ENCODE assay signal across 18 mouse cellular contexts in the genomic region with DNA sequence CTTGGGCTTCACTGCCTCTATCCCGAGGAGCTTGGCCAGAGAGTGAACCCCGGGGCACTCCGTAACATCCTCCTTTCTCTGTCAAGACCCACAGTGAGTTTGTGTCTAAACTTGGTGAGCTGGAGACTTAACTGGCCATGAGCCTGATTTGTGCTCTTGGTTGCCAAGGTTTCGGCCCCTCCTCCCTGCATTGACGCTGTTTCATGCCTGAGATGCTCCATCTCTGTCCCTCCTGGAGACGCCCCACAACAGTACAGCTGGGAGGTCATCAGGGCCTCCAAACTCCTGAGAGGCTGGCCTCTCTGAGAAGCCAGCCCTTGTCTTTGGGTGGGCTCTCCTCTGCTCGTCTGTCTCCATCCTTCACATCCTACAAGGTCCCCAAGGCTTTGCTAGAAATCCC. TPM values are rescaled to one million over a fixed set of nuclear protein-coding genes. Genes with fewer than 3 reads are reported as not detected.
DNase-seq lines count a peak whose midpoint lies in the region; ATAC-seq and TF ChIP-seq lines count a peak whose summit lies in the region.
"Had no signal": no experiment of that assay in that cellular context is flagged by ENCODE, and none has a peak within 500 bp of the region (broad histone marks: within the 10 kb centered on the region; RNA-seq: fewer than 3 reads in every experiment).

No protein-coding gene starts in this region.

- peak; percentile 27 for DNase-seq in adrenal gland, postnatal 14 days
- no peak for DNase-seq in adrenal gland, postnatal 36 days
- peak; percentile 72 for DNase-seq in hindbrain, embryonic 11.5 days (ENCODE audit: low spot score)
- peak; percentile 53 for DNase-seq in neural tube, embryonic 10.5 days (ENCODE audit: extremely low spot score, low spot score)
- DNase-seq in thymus, postnatal 4 days, result no peak
- DNase-seq in frontal cortex, postnatal 10 days (ENCODE audit: low spot score in 2 of 2), result no peak
- DNase-seq in cerebellum, adult 11-12 months, result no peak
- DNase-seq: adrenal gland, adult 2 months; cerebellum, postnatal 25 days; right cerebral cortex, postnatal 14 days; thymus, adult 18-20 months had no signal

- H3K4me1 ChIP-seq in E14TG2a.4 (replicated peaks; ENCODE audit: low read depth, low read length), result peaks cover 85% of the 10 kb centered on the region
- H3K4me1 ChIP-seq in hindbrain, embryonic 11.5 days (replicated peaks; ENCODE audit: control insufficient read depth, insufficient read depth, low read length), result peaks cover 14% of the 10 kb centered on the region

- no peak overlapping the region for H3K27ac ChIP-seq in hindbrain, embryonic 11.5 days (ENCODE audit: low read depth, low read length)
- H3K27ac ChIP-seq: kidney, embryonic 15.5 days; midbrain, embryonic 12.5 days had no signal

- peaks cover 14% of the 10 kb centered on the region for H3K36me3 ChIP-seq in E14TG2a.4 (ENCODE audit: insufficient read depth, low read length)
- no peaks in the 10 kb centered on the region for H3K36me3 ChIP-seq in hindbrain, embryonic 11.5 days (ENCODE audit: control insufficient read depth, insufficient read depth, low read length)

- no peak overlapping the region for H3K4me2 ChIP-seq in hindbrain, embryonic 11.5 days (replicated peaks; ENCODE audit: low read depth, low read length)
- H3K4me2 ChIP-seq: kidney, embryonic 15.5 days; liver, embryonic 11.5 days; midbrain, embryonic 12.5 days had no signal

- WGBS in hindbrain, embryonic 11.5 days, result 26% methylated on average over 7 of the region's 7 CpGs

- H3K9me3 ChIP-seq in E14TG2a.4 (ENCODE audit: low read length), result no peaks in the 10 kb centered on the region
- no peaks in the 10 kb centered on the region for H3K9me3 ChIP-seq in hindbrain, embryonic 11.5 days (ENCODE audit: control insufficient read depth, low read length)
- H3K9me3 ChIP-seq: kidney, embryonic 15.5 days; midbrain, embryonic 12.5 days had no signal

- no peak overlapping the region for H3K9ac ChIP-seq in hindbrain, embryonic 11.5 days (ENCODE audit: low read depth, low read length)
- H3K9ac ChIP-seq: kidney, embryonic 15.5 days; midbrain, embryonic 12.5 days had no signal

- 0 out of 2 replicates have a peak overlapping the region, but pooled peaks have one; percentile 4 for H3K4me3 ChIP-seq in E14TG2a.4 (replicated peaks; ENCODE audit: low read length)
- H3K4me3 ChIP-seq in hindbrain, embryonic 11.5 days (ENCODE audit: low read depth, low read length), result no peak overlapping the region
- H3K4me3 ChIP-seq: kidney, embryonic 15.5 days; midbrain, embryonic 12.5 days had no signal

- TF ChIP-seq CTCF in E14TG2a.4 (conservative IDR thresholded peaks at IDR 0.05; ENCODE audit: low read length), result no peak

- H3K27me3 ChIP-seq in E14TG2a.4 (ENCODE audit: insufficient read depth, low read length), result peaks cover 6% of the 10 kb centered on the region; the same call in 1 of the 2 replicates
- no peaks in the 10 kb centered on the region for H3K27me3 ChIP-seq in hindbrain, embryonic 11.5 days (ENCODE audit: control insufficient read depth, insufficient read depth, low read length)

- ATAC-seq in hindbrain, embryonic 11.5 days (ENCODE audit: low FRiP score), result peak; percentile 81

RNA-seq across cellular contexts. Expression of a gene that starts 38.7 kb away (rescaled TPM):
- total RNA-seq in adrenal gland, postnatal 14 days (2021), result not detected in 2 replicates
- not detected for total RNA-seq in adrenal gland, postnatal 36 days (2021)
- polyA plus RNA-seq in hindbrain, embryonic 11.5 days (2014; fragmentation: Nextera tagmentation; extraction: Ambion mirVana), result 30.0 and 36.2 TPM in 2 replicates
- total RNA-seq: adrenal gland, adult 2 months; gastrocnemius, postnatal 4 days had no signal
- polyA plus RNA-seq: adrenal gland, adult 2 months; intestine, embryonic 14.5 days; lung, embryonic 16.5 days had no signal

Comparison
In these comparisons a context has a peak if more than half of its experiments do, and no peak if none do; other contexts are left out.
1. DNase-seq: peak in adrenal gland, postnatal 14 days (single experiment), hindbrain, embryonic 11.5 days (single experiment) and neural tube, embryonic 10.5 days (single experiment); none in adrenal gland, postnatal 36 days (0 of 2), thymus, postnatal 4 days (single experiment), frontal cortex, postnatal 10 days (0 of 2) and cerebellum, adult 11-12 months (single experiment).